Mouse (Mus musculus): ENCODE measurements around the gene Ccdc110. TPM values are rescaled to one million over a fixed set of nuclear protein-coding genes. Genes with fewer than 3 reads are reported as not detected.

The Ccdc110 gene
- total and polyA plus RNA-seq, 3 experiments: not detected

GRCm38 (mm10) chr8:45970894-45971293 lies 36.5 kb downstream of the Ccdc110 start:
- peaks cover 4% of the 10 kb centered on the region for H3K36me3 ChIP-seq (replicated peaks)
- no peak for DNase-seq (ENCODE audit: low spot score)

GRCm38 (mm10) chr8:45973988-45974505 lies 39.6 kb downstream of the Ccdc110 start:
- H3K27me3 ChIP-seq (ENCODE audit: insufficient read depth, low read length): no peaks in the 10 kb centered on the region
- peaks cover 17% of the 10 kb centered on the region for H3K4me1 ChIP-seq (ENCODE audit: insufficient read depth, low read depth, low read length)
- H3K9me3 ChIP-seq (replicated peaks): peaks cover 10% of the 10 kb centered on the region
- H3K4me3 ChIP-seq (ENCODE audit: low read depth, low read length): no peak overlapping the region
- peaks cover 22% of the 10 kb centered on the region for H3K36me3 ChIP-seq (replicated peaks)
- no peak for TF ChIP-seq GATA2 (IDR thresholded peaks at IDR 0.05; ENCODE audit: borderline replicate concordance, low read depth, low read length)
- no peak for TF ChIP-seq GATA1 (IDR thresholded peaks at IDR 0.05; ENCODE audit: borderline replicate concordance, low read length)
- TF ChIP-seq TAL1 (conservative IDR thresholded peaks at IDR 0.05; ENCODE audit: low read depth, low read length): no peak
- no peak for TF ChIP-seq CTCF (IDR thresholded peaks at IDR 0.05; ENCODE audit: low read depth, low read length)
- no peak for TF ChIP-seq POLR2AphosphoS5 (IDR thresholded peaks at IDR 0.05; ENCODE audit: insufficient replicate concordance, low read depth, low read length)
- ATAC-seq (ENCODE audit: extremely low read depth, insufficient number of reproducible peaks, low FRiP score, poor library complexity, severe bottlenecking) (no peak), DNase-seq (ENCODE audit: low spot score) (no peak)

More at GRCm38 (mm10) chr8:45970894-45971293, 36.5 kb downstream of the Ccdc110 start:
- H3K4me1 ChIP-seq (ENCODE audit: insufficient read depth, low read depth, low read length): peaks cover 11% of the 10 kb centered on the region
- TF ChIP-seq GATA1 (IDR thresholded peaks at IDR 0.05; ENCODE audit: borderline replicate concordance, low read length) (no peak), TAL1 (conservative IDR thresholded peaks at IDR 0.05; ENCODE audit: low read depth, low read length) (no peak), CTCF (IDR thresholded peaks at IDR 0.05; ENCODE audit: low read depth, low read length) (no peak), GATA2 (IDR thresholded peaks at IDR 0.05; ENCODE audit: borderline replicate concordance, low read depth, low read length) (no peak), POLR2AphosphoS5 (IDR thresholded peaks at IDR 0.05; ENCODE audit: insufficient replicate concordance, low read depth, low read length) (no peak)
- H3K27me3 ChIP-seq (ENCODE audit: insufficient read depth, low read length): no peaks in the 10 kb centered on the region
- no peak for ATAC-seq (ENCODE audit: extremely low read depth, insufficient number of reproducible peaks, low FRiP score, poor library complexity, severe bottlenecking)
- H3K9me3 ChIP-seq (replicated peaks): peaks cover 4% of the 10 kb centered on the region
- no peak overlapping the region for H3K4me3 ChIP-seq (ENCODE audit: low read depth, low read length)

GRCm38 (mm10) chr8:45975126-45975836 lies 40.9 kb downstream of the Ccdc110 start, which contains the start of the genes 1700029J07Rik and Ufsp2:
TSS of gene 1700029J07Rik (minus strand) at chr8:45975252.
TSS of gene Ufsp2 (plus strand) at chr8:45975528.
- H3K4me3 ChIP-seq (ENCODE audit: low read depth, low read length): peak within 1 kb of the TSS; percentile 78
- DNase-seq (ENCODE audit: low spot score) (peak; percentile 74), ATAC-seq (ENCODE audit: extremely low read depth, insufficient number of reproducible peaks, low FRiP score, poor library complexity, severe bottlenecking) (peak; percentile 88)
- H3K9me3 ChIP-seq (replicated peaks): peaks cover 10% of the 10 kb centered on the region
- peaks cover 17% of the 10 kb centered on the region for H3K4me1 ChIP-seq (ENCODE audit: insufficient read depth, low read depth, low read length)
- H3K36me3 ChIP-seq (replicated peaks): peaks cover 30% of the 10 kb centered on the region
- no peak for TF ChIP-seq CTCF (IDR thresholded peaks at IDR 0.05; ENCODE audit: low read depth, low read length)
- no peak for TF ChIP-seq GATA1 (IDR thresholded peaks at IDR 0.05; ENCODE audit: borderline replicate concordance, low read length)
- TF ChIP-seq TAL1 (conservative IDR thresholded peaks at IDR 0.05; ENCODE audit: low read depth, low read length): no peak
- H3K27me3 ChIP-seq (ENCODE audit: insufficient read depth, low read length): no peaks in the 10 kb centered on the region

GRCm38 (mm10) chr8:45975837-45976468 lies 41.5 kb downstream of the Ccdc110 start:
- DNase-seq (ENCODE audit: low spot score) (peak; percentile 56), ATAC-seq (ENCODE audit: extremely low read depth, insufficient number of reproducible peaks, low FRiP score, poor library complexity, severe bottlenecking) (peak; percentile 54)
- TF ChIP-seq TAL1 (conservative IDR thresholded peaks at IDR 0.05; ENCODE audit: low read depth, low read length) (no peak), CTCF (IDR thresholded peaks at IDR 0.05; ENCODE audit: low read depth, low read length) (no peak), GATA2 (IDR thresholded peaks at IDR 0.05; ENCODE audit: borderline replicate concordance, low read depth, low read length) (no peak), GATA1 (IDR thresholded peaks at IDR 0.05; ENCODE audit: borderline replicate concordance, low read length) (no peak), POLR2AphosphoS5 (IDR thresholded peaks at IDR 0.05; ENCODE audit: insufficient replicate concordance, low read depth, low read length) (no peak)
- H3K36me3 ChIP-seq (replicated peaks): peaks cover 33% of the 10 kb centered on the region
- H3K9me3 ChIP-seq (replicated peaks): peaks cover 8% of the 10 kb centered on the region
- H3K4me1 ChIP-seq (ENCODE audit: insufficient read depth, low read depth, low read length): peaks cover 17% of the 10 kb centered on the region
- no peaks in the 10 kb centered on the region for H3K27me3 ChIP-seq (ENCODE audit: insufficient read depth, low read length)
- H3K4me3 ChIP-seq (ENCODE audit: low read depth, low read length): peak overlapping the region; percentile 78

- TF ChIP-seq TAL1 (conservative IDR thresholded peaks at IDR 0.05; ENCODE audit: low read depth, low read length): no peak
- no peak for TF ChIP-seq GATA2 (IDR thresholded peaks at IDR 0.05; ENCODE audit: borderline replicate concordance, low read depth, low read length)
- TF ChIP-seq CTCF (IDR thresholded peaks at IDR 0.05; ENCODE audit: low read depth, low read length): no peak
- no peak for TF ChIP-seq POLR2AphosphoS5 (IDR thresholded peaks at IDR 0.05; ENCODE audit: insufficient replicate concordance, low read depth, low read length)
- no peak for TF ChIP-seq GATA1 (IDR thresholded peaks at IDR 0.05; ENCODE audit: borderline replicate concordance, low read length)
- peaks cover 8% of the 10 kb centered on the region; the same call in 1 of the 2 replicates for H3K4me1 ChIP-seq (ENCODE audit: insufficient read depth, low read depth, low read length)
- ATAC-seq (ENCODE audit: extremely low read depth, insufficient number of reproducible peaks, low FRiP score, poor library complexity, severe bottlenecking) (no peak), DNase-seq (ENCODE audit: low spot score) (no peak)
- H3K4me3 ChIP-seq (ENCODE audit: low read depth, low read length): no peak overlapping the region
- no peaks in the 10 kb centered on the region for H3K27me3 ChIP-seq (ENCODE audit: insufficient read depth, low read length)
- no peaks in the 10 kb centered on the region for H3K9me3 ChIP-seq (replicated peaks)
- H3K36me3 ChIP-seq (replicated peaks): peaks cover 85% of the 10 kb centered on the region
Measured at GRCm38 (mm10) chr8:45986665-45987064, 52.2 kb downstream of the Ccdc110 start.

- TF ChIP-seq CTCF (IDR thresholded peaks at IDR 0.05; ENCODE audit: low read depth, low read length) (no peak), TAL1 (conservative IDR thresholded peaks at IDR 0.05; ENCODE audit: low read depth, low read length) (no peak), POLR2AphosphoS5 (IDR thresholded peaks at IDR 0.05; ENCODE audit: insufficient replicate concordance, low read depth, low read length) (no peak), GATA2 (IDR thresholded peaks at IDR 0.05; ENCODE audit: borderline replicate concordance, low read depth, low read length) (no peak), GATA1 (IDR thresholded peaks at IDR 0.05; ENCODE audit: borderline replicate concordance, low read length) (no peak)
- H3K27me3 ChIP-seq (ENCODE audit: insufficient read depth, low read length): no peaks in the 10 kb centered on the region
- peaks cover 76% of the 10 kb centered on the region for H3K36me3 ChIP-seq (replicated peaks)
- ATAC-seq (ENCODE audit: extremely low read depth, insufficient number of reproducible peaks, low FRiP score, poor library complexity, severe bottlenecking): no peak
- no peak overlapping the region for H3K4me3 ChIP-seq (ENCODE audit: low read depth, low read length)
- no peak for DNase-seq (ENCODE audit: low spot score)
- peaks cover 8% of the 10 kb centered on the region; the same call in 1 of the 2 replicates for H3K4me1 ChIP-seq (ENCODE audit: insufficient read depth, low read depth, low read length)
- H3K9me3 ChIP-seq (replicated peaks): no peaks in the 10 kb centered on the region
Measured at GRCm38 (mm10) chr8:45988189-45988588, 53.8 kb downstream of the Ccdc110 start.
